Mouse (Mus musculus): ENCODE measurements around the gene Scml2.
"Not testable (repeated sequence)": the region's sequence is repeated elsewhere in the genome, so short reads cannot be mapped to it uniquely, and the experiment has no call there.

Gene Scml2

DNA sequence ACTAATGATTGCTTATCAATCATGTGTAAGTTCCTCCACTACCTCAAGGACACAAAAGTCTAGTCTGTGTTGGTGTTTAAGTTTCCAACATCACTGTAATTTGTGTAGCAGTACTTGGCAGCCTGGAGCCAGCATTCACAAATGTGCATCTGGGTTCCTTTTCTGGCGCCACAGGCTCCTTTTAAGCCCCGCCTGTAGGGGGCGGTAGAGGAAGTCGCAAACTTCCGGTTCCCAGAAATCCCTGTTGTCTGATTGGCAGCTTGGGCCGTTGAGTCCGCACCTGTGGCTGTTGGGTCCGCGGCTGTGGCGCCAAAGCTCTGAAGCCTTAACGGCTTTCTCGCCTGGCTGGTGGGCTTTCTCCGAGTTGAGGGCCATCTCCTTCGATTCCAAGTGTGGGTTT lies at the start of gene Scml2:
Gene Scml2 (plus strand): TSS at position 301 of the 400 bp plus-strand sequence.
- DNase-seq (ENCODE audit: low spot score), result not testable (repeated sequence)

DNA sequence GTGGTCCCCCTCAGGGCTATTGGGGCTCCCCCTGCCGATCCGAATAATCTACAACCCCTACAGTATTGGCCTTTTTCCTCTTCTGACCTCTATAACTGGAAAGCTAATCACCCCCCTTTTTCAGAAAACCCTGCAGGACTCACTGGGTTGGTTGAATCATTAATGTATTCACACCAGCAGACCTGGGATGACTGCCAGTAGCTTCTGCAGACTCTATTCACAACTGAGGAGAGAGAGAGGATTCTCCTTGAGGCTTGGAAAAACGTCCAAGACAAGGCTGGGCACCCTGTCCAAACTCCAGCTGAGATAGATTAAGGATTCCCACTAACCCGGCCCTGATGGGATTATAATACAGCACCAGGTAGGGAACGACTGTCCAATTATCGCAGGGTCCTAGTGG lies 41.4 kb upstream of the Scml2 start:
- DNase-seq (ENCODE audit: low spot score), result not testable (repeated sequence)

DNA sequence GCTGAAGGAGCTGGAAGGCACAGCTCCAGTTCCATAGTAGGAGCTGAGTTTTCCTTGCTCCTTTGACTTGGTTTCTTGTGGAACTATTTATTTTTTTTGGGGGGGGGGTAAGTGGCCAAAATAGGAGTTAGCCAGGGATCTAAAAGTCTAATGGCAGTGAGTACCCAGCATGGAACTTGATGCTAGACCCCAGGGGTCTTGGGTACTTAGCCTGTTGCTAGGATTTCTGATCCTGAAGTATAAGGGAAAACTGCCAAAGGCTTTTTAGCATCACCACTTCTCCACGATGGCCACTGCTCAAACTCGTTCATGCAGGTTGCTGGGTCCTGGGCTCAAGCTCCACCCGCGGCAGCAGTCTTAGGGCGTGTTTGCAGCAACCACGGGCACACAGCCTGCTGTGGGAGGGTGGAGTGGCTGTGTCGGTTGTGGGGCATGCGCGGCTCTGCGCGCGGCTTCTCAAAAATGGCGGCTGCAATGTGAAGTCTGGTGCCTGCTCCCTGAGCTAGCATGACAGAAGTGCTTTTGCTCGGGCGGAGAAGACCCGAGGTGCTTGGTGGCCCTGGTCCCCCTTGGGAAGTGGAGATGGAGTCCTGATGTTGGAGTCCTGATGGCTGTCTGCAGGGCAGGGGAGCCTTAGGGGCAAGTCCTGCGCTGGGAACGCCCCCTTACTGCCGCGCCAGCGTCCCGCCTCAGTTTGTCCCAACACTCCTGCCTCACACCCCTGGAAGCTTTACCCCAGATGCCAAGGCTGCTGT lies 45.5 kb downstream of the Scml2 start:
- no peak for DNase-seq (ENCODE audit: low spot score)

DNA sequence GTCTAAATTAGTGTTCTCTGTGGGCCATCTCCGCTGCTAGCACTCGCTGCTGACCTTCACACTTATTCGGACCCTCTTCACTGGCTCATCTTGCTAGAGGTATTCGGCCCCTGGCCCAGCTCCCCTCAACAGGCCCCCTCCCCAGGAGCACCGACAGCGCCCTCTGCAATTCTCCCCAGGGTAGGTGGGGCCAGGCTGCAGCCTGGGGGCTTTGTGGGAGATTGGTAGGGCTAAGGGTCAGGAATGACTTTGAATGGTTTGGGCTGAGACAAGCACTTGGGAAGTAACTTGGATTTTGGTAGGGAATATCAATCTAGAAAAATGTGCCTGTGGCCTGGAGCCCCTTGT lies 46.0 kb downstream of the Scml2 start:
- no peak for DNase-seq (ENCODE audit: low spot score)

DNA sequence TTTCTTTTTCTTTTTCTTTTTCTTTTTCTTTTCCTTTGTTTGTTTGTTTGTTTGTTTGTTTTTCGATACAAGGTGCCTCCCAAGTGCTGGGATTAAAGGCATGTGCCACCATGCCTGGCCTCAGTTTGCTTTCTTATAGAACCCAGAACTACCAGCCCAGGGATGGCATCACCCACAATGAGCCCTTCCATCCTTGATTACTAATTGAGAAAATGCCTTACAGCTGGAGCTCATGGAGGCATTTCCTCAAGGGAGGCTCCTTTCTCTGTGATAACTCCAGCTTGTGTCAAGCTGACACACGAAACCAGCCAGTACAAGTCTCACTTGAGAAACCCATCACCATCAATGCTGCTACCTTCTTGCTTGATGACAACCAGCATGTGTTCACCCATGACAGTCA lies 170.2 kb downstream of the Scml2 start, which contains the start of gene Gm15262:
Gene Gm15262 (plus strand): TSS at position 301 of the 400 bp plus-strand sequence.
- not testable (repeated sequence) for DNase-seq (ENCODE audit: low spot score)

Data from urinary bladder, postnatal 10 days (tissue).